Mouse (Mus musculus): ENCODE measurements around the gene Galnt5. TPM values are rescaled to one million over a fixed set of nuclear protein-coding genes. Genes with fewer than 3 reads are reported as not detected.

Galnt5 gene
- total RNA-seq, 2 experiments from 2014 or later = not detected

Other genes with a start within 250 kb of the Galnt5 start
- gene Ermn, start 55.0 kb downstream of the Galnt5 start, total RNA-seq (2015) = not detected in 2 replicates
- not detected in 2 replicates for gene Ermn, start 55.0 kb downstream of the Galnt5 start, total RNA-seq (2017)
- gene Cytip, start 197.6 kb downstream of the Galnt5 start, total RNA-seq (2015) = 125 and 144 TPM in 2 replicates
- gene Cytip, start 197.6 kb downstream of the Galnt5 start, total RNA-seq (2017) = 285 and 325 TPM in 2 replicates